Mouse (Mus musculus) gastrocnemius, postnatal 10 days (tissue): ENCODE data around the gene Vps52. TPM values are rescaled to one million over a fixed set of nuclear protein-coding genes. Genes with fewer than 3 reads are reported as not detected.
"Not testable (repeated sequence)": the region's sequence is repeated elsewhere in the genome, so short reads cannot be mapped to it uniquely, and the experiment has no call there.

Experiments
- DNase-seq: peaks from one replicate; pipeline ENCODE4 v3.0.0; 2021; ENCODE audit warnings: mixed read lengths
- total RNA-seq, 2 experiments: library from RNA; stranded (reverse); gene quantifications; 2 replicates each; pipeline ENCODE4 v1.2.3; 2021

The Vps52 gene
- total RNA-seq, 2 experiments from 2014 or later, result 30.3 to 33.2 TPM

DNA sequence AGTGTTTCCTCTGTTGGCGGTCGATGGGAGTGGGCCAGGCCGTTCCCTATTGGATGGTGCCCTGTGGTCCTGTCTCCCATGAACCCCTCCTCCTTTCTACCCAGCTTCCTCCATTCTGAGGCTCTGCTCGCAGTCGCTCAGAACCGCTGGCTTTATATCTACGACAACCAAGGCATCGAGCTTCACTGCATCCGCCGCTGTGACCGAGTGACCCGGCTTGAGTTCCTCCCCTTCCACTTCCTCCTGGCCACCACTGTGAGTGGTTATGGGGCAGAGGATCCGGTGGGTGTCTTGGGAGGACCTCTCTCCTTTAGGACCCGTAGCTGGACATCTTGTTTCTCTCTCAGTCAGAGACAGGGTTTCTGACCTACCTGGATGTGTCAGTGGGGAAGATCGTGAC is 12.2 kb upstream of the Vps52 start:
- no peak for DNase-seq

- DNase-seq, result no peak
These were observed 8.1 kb upstream of the Vps52 start for GRCm38 (mm10) chr17:33947430-33948089.

DNA sequence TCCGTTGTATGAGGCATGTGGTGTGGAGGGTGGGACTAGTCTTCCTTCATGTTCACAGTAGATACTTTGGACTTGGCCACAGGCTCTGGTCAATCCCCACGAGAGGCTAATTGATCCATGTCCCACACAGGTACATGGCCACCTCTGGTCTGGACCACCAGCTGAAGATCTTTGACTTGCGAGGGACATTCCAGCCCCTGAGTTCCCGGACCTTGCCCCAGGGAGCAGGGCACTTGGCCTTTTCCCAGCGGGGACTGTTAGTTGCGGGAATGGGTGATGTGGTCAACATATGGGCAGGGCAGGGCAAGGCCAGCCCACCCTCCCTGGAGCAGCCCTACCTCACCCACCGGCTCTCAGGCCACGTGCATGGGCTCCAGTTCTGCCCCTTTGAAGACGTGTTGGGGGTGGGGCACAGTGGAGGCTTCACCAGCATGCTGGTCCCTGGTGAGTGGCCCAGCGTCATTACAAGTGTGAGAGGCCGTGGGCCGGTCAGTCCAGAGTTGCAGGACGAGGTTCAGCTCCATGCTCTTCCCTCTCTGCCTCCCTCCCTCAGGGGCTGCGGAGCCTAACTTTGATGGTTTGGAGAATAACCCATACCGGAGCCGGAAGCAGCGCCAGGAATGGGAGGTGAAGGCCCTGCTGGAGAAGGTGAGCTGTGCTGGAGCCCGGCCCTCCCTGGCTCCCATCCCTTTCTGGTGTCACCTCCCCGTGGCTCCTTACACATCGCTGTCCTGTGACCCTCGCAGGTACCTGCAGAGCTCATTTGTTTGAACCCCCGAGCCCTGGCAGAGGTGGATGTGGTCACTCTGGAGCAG is 7.3 kb upstream of the Vps52 start:
- no peak for DNase-seq

DNA sequence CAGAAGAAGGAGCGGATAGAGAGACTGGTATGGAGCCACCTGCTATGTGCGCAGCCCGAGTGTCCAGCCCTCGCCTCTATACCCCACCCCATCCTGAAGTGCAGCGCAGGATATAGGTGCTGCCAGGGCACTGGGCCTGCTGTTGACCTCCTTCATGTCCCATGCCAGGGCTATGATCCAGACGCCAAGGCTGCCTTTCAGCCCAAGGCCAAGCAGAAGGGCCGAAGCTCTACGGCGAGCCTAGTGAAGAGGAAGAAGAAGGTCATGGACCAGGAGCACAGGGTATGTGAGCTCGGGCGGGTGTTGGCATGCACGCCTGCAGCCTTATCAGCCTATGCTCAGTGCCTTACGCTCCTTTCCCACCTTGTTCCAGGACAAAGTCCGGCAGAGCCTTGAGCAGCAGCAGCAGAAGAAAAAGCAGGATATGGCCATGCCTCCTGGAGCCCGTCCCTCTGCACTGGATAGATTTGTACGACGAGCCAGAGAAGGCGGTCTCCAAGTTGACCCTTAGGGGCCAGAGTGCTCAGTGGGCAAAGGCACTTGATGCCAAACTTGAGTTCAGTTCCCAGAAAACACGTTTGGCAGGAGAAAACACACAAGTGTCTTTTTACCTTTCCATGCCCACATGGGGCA is 6.6 kb upstream of the Vps52 start:
- DNase-seq, result no peak

- DNase-seq, result no peak
These were observed 5.4 kb upstream of the Vps52 start for GRCm38 (mm10) chr17:33950131-33950625.

DNA sequence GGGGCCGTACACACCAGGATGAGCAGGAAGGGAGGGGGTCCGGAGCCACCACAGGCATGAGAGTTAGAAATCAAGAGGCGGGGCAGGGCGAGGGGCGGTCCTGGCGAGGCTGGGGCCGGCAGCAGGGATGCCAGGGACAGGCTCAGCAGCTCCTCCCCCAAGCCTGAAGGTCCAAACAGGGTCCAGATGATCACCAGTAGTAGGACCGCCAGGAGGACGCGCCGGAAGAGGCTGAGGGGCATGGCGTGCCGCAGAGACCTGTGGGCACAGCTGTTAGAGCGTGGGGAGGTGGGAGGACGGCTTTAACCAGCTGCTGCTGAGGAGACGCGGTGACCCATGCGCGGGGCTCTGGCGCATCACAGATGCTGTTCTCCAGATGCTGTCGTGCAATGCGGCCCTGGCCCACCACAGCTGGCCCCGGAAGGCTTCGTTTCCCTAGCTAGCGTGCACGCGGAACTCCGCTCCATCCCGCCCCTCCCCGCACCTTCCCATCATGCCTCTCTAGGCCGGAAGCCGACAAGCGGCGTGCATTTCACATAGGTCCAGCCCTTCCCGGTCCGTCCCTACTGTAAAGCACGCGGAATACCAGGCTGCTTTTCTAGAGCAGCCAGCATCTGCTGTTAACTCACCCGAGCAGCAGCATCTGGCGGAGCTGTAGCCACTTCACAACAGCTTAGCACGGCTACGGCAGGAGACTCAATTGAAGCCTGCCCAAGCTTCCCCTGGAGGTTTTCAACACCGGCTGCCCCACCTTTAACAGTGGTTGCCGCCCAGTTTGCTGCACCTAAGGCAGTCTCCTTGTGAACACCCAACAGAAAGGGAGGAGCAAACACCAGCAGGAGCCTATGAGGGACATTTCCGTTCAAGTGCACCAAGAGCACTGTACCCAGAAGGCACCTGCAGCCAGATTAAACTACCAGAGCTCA is 4.3 kb upstream of the Vps52 start, which contains the start of gene B3galt4:
TSS of gene B3galt4 (minus strand) at position 468 of the 926 bp plus-strand sequence.
- DNase-seq, result peak; percentile 74

DNA sequence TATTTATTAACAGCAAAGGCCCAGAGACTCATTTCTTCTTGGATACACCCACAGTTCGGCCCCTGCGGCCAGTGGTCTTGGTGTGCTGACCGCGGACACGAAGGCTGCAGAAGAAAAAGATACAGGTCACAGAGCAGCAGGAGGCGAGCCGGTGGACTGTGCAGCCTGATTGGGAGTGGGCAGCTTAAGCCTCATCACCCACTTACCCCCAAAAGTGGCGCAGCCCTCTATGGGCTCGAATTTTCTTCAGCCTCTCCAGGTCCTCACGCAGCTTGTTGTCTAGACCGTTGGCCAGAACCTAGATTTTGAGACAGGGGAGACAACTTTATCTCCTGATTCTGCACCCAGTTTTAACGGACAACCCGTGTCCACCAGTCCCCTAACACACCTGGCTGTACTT is 3.6 kb upstream of the Vps52 start:
- DNase-seq, result not testable (repeated sequence)

GRCm38 (mm10) chr17:33952879-33953278 is 2.7 kb upstream of the Vps52 start:
- no peak for DNase-seq

DNA sequence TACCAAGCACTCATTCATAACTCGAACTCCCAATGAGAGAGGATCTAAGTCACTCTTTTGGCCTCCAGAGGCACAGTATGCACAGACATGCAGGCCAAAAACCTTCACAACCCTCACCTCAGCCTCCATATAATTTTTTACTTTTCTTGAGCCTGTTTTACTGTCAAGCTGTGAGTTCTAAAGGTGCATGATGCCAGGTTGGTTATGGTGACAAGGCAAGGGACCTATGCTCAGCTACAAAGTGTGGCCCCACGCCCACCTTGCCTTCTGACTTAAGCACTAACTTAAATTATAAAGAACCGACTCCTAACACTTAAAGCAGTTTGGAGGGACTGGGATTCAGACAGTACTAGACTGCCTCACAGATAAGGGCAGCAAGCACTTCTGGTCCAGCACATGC is 2.3 kb upstream of the Vps52 start:
- DNase-seq, result no peak

GRCm38 (mm10) chr17:33953961-33954565 is 1.5 kb upstream of the Vps52 start:
- DNase-seq, result no peak

DNA sequence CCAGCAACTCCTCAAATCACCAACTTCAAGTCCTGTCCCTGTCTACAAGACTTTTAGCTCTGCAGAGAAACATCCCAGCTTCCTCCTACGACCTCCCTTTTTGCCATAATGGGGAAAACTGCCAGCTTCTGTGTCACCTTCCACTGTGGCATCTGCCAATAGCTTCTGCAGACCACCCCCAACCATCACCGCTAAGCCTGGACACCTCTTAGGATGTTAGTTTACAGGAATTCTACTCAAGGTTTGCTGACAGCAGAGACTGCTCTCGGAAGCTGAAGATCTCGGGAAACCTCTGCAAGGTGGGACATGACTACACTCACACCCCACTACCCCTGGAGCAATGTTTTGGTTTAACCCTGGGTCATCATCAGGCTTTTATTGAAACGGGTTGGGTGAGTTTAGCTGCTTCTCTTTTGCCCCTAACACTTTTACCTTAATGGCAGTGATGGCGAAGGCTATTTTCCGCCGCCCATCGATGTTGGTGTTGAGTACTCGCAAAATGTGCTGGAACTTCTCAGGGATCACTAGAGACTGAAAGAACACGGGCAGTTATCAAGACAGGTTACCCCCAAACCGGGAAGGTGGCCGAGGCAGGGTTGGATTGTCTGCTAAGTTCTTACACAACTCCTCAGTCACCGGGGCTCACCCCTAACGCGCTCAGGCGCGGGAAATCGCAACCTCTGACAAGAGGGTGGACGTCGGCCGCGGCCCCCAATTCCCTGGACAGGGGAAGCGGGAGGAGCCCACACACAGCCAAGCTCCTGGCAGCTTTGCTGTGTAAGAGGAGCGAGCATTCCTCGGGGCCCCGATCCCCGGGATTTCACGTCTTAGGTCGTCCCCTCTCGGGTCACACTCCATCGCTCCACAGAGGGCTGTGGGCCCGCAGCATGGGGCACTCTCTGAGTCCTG is 712 bp upstream of the Vps52 start:
- peak; percentile 65 for DNase-seq

- DNase-seq, result no peak
These were observed 724 bp downstream of the Vps52 start for GRCm38 (mm10) chr17:33956336-33956735.

- DNase-seq, result no peak
These were observed 1.9 kb downstream of the Vps52 start for GRCm38 (mm10) chr17:33957493-33957892.

- DNase-seq, result no peak
These were observed 2.8 kb downstream of the Vps52 start for GRCm38 (mm10) chr17:33958451-33958850.

- no peak for DNase-seq
These were observed 3.5 kb downstream of the Vps52 start for GRCm38 (mm10) chr17:33959135-33959534.

- peak; percentile 5 for DNase-seq
These were observed 4.3 kb downstream of the Vps52 start for GRCm38 (mm10) chr17:33959948-33960347.

- no peak for DNase-seq
These were observed 7.3 kb downstream of the Vps52 start for GRCm38 (mm10) chr17:33962876-33963275.

- DNase-seq, result no peak
These were observed 9.7 kb downstream of the Vps52 start for GRCm38 (mm10) chr17:33965082-33965845.

- DNase-seq, result no peak
These were observed 10.4 kb downstream of the Vps52 start for GRCm38 (mm10) chr17:33965846-33966550.
